Mouse (Mus musculus) midbrain, embryonic 11.5 days (tissue): Measurements from ENCODE around the gene Itpr1. TPM values are rescaled to one million over a fixed set of nuclear protein-coding genes. Genes with fewer than 3 reads are reported as not detected.

ENCODE experiments used
- ATAC-seq: fragments of 200-750 bp; cut with Nextera tagmentation; 2 replicates; pipeline ENCODE4 v1.8.0; 2017; ENCODE audit warnings: moderate TSS enrichment, moderate library complexity; ENCODE audit not compliant: low FRiP score
- DNase-seq: peaks from one replicate; pipeline ENCODE4 v3.0.0; 2015; ENCODE audit warnings: low spot score; ENCODE audit errors: missing footprints
- H3K27ac ChIP-seq: fragments of 300-500 bp; sonication (generic); 2 replicates; pipeline ENCODE4 v1.5.1; 2014; ENCODE audit warnings: low read depth, low read length
- H3K27me3 ChIP-seq: fragments of 300-500 bp; sonication (generic); 2 replicates; pipeline ENCODE4 v1.6.1; 2014; ENCODE audit warnings: mild to moderate bottlenecking, low read length, moderate library complexity, mixed read lengths; ENCODE audit not compliant: control insufficient read depth, insufficient read depth
- H3K36me3 ChIP-seq: fragments of 300-500 bp; sonication (generic); 2 replicates; pipeline ENCODE4 v1.6.1; 2014; ENCODE audit warnings: mild to moderate bottlenecking, low read length, moderate library complexity, mixed read lengths; ENCODE audit not compliant: control insufficient read depth, insufficient read depth
- H3K4me1 ChIP-seq: fragments of 300-500 bp; sonication (generic); 2 replicates; pipeline ENCODE4 v1.6.1; 2014; ENCODE audit warnings: low read length; ENCODE audit not compliant: control insufficient read depth, insufficient read depth
- H3K4me2 ChIP-seq: fragments of 300-500 bp; sonication (generic); 2 replicates; pipeline ENCODE4 v1.6.1; 2014; ENCODE audit warnings: mild to moderate bottlenecking, moderate library complexity
- H3K4me3 ChIP-seq: fragments of 300-500 bp; sonication (generic); 2 replicates; pipeline ENCODE4 v1.5.1; 2014; ENCODE audit warnings: low read depth, low read length
- H3K9ac ChIP-seq: fragments of 300-500 bp; sonication (generic); 2 replicates; pipeline ENCODE4 v1.6.1; 2014; ENCODE audit warnings: low read length
- H3K9me3 ChIP-seq: fragments of 300-500 bp; sonication (generic); 2 replicates; pipeline ENCODE4 v1.6.1; 2016; ENCODE audit warnings: low read length; ENCODE audit not compliant: control insufficient read depth
- WGBS: fragments of 180-500 bp; shearing (Covaris S2); extraction: QIAGEN DNeasy Blood & Tissue Kit; methylation state at CpG from one replicate; pipeline ENCODE4 v1.1.7; 2014; 5-methylcytosine and 5-hydroxymethylcytosine counted together
- polyA plus RNA-seq: library from polyadenylated mRNA; unstranded; fragments of >200 nt; fragmentation: Nextera tagmentation; extraction: Ambion mirVana; gene quantifications from 2 replicates; pipeline ENCODE4 v1.2.1, GENCODE M21; 2014

Itpr1 gene
- polyA plus RNA-seq, 1 experiment from 2014 or later = 5.2 TPM

DNA sequence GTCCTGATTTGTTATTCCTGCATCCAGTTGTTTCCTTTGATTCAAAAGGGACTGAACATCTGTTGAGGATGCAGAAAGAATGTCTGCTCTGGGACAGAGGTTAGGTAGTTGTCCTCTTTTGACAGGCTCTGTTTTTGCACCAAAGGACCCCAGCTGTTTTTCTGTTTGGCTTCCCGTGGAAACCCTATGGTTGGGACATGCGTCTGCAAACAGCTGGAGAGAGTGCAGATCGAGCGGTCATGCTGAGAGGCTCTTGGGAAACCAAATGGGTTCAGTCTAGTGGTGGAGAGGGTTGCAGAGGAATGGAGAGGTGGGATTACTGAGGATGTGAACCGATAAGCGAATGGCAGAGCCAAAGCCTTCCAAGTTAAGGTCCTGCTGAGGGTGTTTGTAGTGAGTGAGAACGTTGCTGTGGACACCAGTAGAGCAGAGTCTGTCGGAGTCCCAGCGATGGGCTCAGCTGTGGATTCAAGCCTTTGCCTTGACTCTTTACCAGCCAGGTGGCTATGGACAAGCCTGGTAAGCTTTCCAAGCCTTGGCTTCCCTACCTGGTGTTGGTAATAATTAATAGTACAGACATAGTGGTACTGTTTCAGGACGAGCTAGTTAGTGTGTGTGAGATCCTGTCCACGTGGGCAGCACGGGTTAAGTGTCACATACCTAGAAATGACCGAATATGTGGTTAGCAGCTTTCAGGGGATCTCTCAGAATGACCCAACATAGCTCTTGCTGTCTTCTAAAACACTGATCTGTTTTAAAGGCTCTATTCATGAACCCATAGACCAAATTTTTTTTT is 39.9 kb downstream of the Itpr1 start:
- Histone ChIP-seq H3K36me3 (no peaks in the 10 kb centered on the region), H3K4me2 (no peak overlapping the region), H3K27me3 (no peaks in the 10 kb centered on the region), H3K4me1 (peaks cover 13% of the 10 kb centered on the region), H3K4me3 (no peak overlapping the region), H3K27ac (no peak overlapping the region), H3K9ac (no peak overlapping the region), H3K9me3 (no peaks in the 10 kb centered on the region)
- no peak for ATAC-seq
- DNase-seq = no peak
- WGBS = 77% methylated on average over 13 of the region's 13 CpGs

DNA sequence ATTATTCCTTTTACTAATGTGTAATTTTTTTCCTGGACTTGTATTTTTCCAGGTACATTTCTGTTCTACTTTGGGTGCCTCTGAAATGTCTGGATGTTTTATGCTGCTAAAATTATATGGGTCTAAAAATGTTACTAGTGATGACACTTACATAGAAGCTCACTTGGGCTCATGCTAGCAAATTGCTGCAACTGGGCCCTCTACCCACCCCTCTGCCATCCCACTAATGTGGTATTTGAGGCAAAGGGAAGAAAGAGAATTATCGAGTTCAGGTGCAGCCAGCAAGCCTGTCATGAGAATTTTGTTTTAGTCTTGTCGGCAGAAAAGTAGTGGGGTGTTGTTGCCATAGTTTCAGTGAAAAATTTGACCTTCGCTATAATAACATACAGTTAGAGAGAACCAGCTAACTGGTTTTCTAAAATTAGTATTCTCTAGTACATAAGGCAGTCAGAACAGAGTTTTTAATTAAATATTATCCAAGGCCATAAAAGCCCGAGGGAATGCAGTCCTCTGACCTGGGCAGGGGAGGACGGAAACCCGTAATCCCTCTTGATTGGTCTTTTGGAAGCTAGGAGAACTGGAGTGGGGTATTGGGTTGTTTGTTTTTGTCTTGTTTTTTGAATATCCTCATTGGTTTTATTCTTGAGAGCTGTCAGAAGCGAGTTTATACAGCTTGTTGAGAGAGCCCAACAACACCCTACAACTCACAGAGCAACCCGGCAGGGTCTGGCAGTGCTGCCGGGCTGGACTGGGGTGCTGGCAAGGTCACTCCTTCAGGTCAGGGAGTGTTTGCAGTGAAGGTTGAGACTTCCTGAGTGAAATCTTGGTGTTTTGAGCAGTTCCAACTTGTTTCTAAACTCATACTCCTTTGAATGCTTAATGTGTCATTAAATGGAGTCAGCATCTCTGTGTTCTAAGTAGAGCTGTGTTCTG is 41.5 kb downstream of the Itpr1 start:
- 76% methylated on average over 9 of the region's 9 CpGs for WGBS
- Histone ChIP-seq H3K4me1 (peaks cover 2% of the 10 kb centered on the region), H3K9me3 (no peaks in the 10 kb centered on the region), H3K9ac (no peak overlapping the region), H3K4me2 (no peak overlapping the region), H3K4me3 (no peak overlapping the region), H3K27me3 (no peaks in the 10 kb centered on the region), H3K27ac (no peak overlapping the region), H3K36me3 (no peaks in the 10 kb centered on the region)
- DNase-seq (no peak), ATAC-seq (no peak)

- Histone ChIP-seq H3K9ac (no peak overlapping the region), H3K27ac (no peak overlapping the region), H3K36me3 (no peaks in the 10 kb centered on the region), H3K27me3 (no peaks in the 10 kb centered on the region), H3K4me2 (no peak overlapping the region), H3K4me3 (no peak overlapping the region), H3K9me3 (no peaks in the 10 kb centered on the region), H3K4me1 (peaks cover 8% of the 10 kb centered on the region)
- ATAC-seq (no peak), DNase-seq (no peak)
- 80% methylated on average over 4 of the region's 4 CpGs for WGBS
Observed at GRCm38 (mm10) chr6:108255880-108256279, 43.0 kb downstream of the Itpr1 start.

DNA sequence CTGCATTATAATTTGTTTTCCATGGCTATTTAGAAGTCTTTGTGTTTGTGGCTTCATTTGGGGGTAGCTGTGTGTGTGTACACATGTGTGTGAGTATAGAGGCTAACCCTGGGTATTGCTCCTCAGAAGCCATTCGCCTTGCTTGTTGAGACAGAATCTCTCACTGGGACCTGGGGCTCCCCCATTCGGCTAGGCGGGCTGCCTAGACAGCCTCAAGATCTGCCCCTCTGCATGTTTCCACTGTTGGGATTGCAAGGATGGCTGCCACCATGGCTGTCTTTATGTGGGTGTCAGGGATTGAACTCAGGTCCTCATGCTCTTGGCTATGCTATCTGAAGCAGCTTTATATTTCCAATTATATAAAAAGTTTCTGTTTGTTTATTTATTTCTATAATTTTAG is 44.3 kb downstream of the Itpr1 start:
- Histone ChIP-seq H3K9ac (no peak overlapping the region), H3K4me1 (peaks cover 8% of the 10 kb centered on the region), H3K9me3 (no peaks in the 10 kb centered on the region), H3K4me3 (no peak overlapping the region), H3K4me2 (no peak overlapping the region), H3K36me3 (no peaks in the 10 kb centered on the region), H3K27me3 (no peaks in the 10 kb centered on the region), H3K27ac (no peak overlapping the region)
- WGBS = 81% methylated on average over 3 of the region's 3 CpGs
- no peak for ATAC-seq
- no peak for DNase-seq

DNA sequence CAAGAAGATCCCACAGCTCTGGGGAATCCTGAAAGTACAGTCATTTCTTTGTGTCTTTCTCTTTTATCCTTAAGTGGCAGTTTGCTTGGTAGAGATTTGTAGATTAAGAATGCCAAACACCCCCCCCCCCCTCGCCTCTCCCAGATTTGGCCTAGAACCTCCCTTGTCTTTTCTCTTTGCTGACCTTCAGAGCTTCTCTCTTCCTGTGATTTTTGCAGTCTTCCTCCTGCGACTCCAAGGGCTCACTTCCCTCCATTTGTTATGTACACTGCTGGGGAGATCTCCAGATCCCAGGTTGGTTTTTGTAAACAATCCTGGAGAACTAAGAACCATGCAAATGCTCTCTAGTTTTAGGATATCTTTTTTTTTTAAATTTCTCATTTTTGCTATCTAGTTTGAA is 45.7 kb downstream of the Itpr1 start:
- DNase-seq = no peak
- H3K4me2 ChIP-seq = no peak overlapping the region
- no peak overlapping the region for H3K27ac ChIP-seq
- no peaks in the 10 kb centered on the region for H3K9me3 ChIP-seq
- no peaks in the 10 kb centered on the region for H3K36me3 ChIP-seq
- peaks cover 8% of the 10 kb centered on the region for H3K4me1 ChIP-seq
- H3K9ac ChIP-seq = no peak overlapping the region
- ATAC-seq = no peak
- 47% methylated on average over 2 of the region's 2 CpGs for WGBS
- no peak overlapping the region for H3K4me3 ChIP-seq
- H3K27me3 ChIP-seq = no peaks in the 10 kb centered on the region

DNA sequence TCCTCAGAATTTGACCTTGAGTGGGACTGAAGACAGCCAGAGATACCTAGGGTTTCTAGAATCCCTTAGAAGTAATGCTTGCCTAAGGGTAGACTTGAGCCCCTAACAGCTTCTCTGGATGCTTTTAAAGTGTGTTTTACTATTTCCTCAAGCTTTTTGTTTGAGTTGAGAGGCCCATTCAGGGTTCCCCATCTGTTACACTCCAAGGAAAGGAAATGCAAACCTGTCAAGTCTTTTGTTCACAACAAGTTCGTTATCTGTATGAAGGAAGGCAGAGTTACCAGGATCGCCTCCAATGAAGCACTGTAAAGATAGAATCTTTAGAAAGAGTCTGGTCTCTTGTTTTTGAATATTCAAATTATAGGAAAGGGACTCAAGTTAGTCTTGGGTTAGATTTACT is 46.8 kb downstream of the Itpr1 start:
- 30% methylated on average over 2 of the region's 2 CpGs for WGBS
- H3K4me1 ChIP-seq = peaks cover 8% of the 10 kb centered on the region
- H3K36me3 ChIP-seq = no peaks in the 10 kb centered on the region
- ATAC-seq (no peak), DNase-seq (no peak)
- H3K9me3 ChIP-seq = no peaks in the 10 kb centered on the region
- no peak overlapping the region for H3K4me3 ChIP-seq
- H3K27me3 ChIP-seq = no peaks in the 10 kb centered on the region
- no peak overlapping the region for H3K27ac ChIP-seq
- H3K4me2 ChIP-seq = no peak overlapping the region
- H3K9ac ChIP-seq = no peak overlapping the region

GRCm38 (mm10) chr6:108261506-108261905 is 48.6 kb downstream of the Itpr1 start:
- DNase-seq (no peak), ATAC-seq (no peak)
- 84% methylated on average over 3 of the region's 3 CpGs for WGBS
- H3K27me3 ChIP-seq = no peaks in the 10 kb centered on the region
- H3K36me3 ChIP-seq = no peaks in the 10 kb centered on the region
- H3K9me3 ChIP-seq = no peaks in the 10 kb centered on the region
- H3K9ac ChIP-seq = no peak overlapping the region
- H3K4me2 ChIP-seq = no peak overlapping the region
- no peak overlapping the region for H3K4me3 ChIP-seq
- H3K27ac ChIP-seq = no peak overlapping the region
- H3K4me1 ChIP-seq = peaks cover 8% of the 10 kb centered on the region

DNA sequence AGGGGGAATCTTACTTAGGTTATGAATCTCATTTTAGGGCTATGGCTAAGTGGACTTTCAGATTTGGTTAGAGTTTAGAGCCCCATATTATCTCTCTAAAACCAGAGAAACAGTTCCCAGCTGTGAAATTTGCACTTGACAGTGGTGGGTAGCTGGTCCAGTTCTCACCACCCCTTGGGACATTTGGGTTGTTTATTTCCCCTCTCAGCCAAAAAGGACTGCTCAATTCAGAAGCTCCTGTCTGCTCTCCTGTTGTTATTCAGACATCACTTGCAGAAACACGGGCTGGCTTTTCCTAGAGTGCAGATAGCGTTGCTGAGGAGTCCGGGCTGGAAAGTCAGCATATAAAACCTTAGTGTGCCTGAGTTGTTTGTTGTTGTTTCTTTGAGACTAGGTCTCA is 51.3 kb downstream of the Itpr1 start:
- DNase-seq (no peak), ATAC-seq (no peak)
- Histone ChIP-seq H3K9me3 (no peaks in the 10 kb centered on the region), H3K4me1 (peaks cover 8% of the 10 kb centered on the region), H3K9ac (no peak overlapping the region), H3K4me2 (no peak overlapping the region), H3K4me3 (no peak overlapping the region), H3K27ac (no peak overlapping the region), H3K36me3 (no peaks in the 10 kb centered on the region), H3K27me3 (no peaks in the 10 kb centered on the region)
- WGBS = 89% methylated on average over 3 of the region's 3 CpGs

- Histone ChIP-seq H3K4me2 (no peak overlapping the region), H3K9me3 (no peaks in the 10 kb centered on the region), H3K27me3 (no peaks in the 10 kb centered on the region), H3K9ac (no peak overlapping the region), H3K27ac (no peak overlapping the region), H3K4me1 (no peaks in the 10 kb centered on the region), H3K4me3 (no peak overlapping the region), H3K36me3 (no peaks in the 10 kb centered on the region)
- ATAC-seq = no peak
- DNase-seq = no peak
- WGBS = 89% methylated on average over 7 of the region's 7 CpGs
Observed at GRCm38 (mm10) chr6:108273451-108273850, 60.6 kb downstream of the Itpr1 start.
